ENCODE assay signal across 12 mouse cellular contexts in genomic region chr11:85696491-85697398, GRCm38 (mm10).
DNase-seq lines count a peak whose midpoint lies in the region; ATAC-seq and TF ChIP-seq lines count a peak whose summit lies in the region.
"Had no signal": no experiment of that assay in that cellular context is flagged by ENCODE, and none has a peak within 500 bp of the region (broad histone marks: within the 10 kb centered on the region; RNA-seq: fewer than 3 reads in every experiment).

No protein-coding gene starts in this region.

- no peaks in the 10 kb centered on the region for H3K36me3 ChIP-seq in hindbrain, postnatal 0 days (ENCODE audit: insufficient read depth, low read length)
- H3K36me3 ChIP-seq in hindbrain, embryonic 10.5 days: no peaks in the 10 kb centered on the region
- no peaks in the 10 kb centered on the region for H3K36me3 ChIP-seq in embryonic facial prominence, embryonic 11.5 days (replicated peaks; ENCODE audit: control insufficient read depth, insufficient read depth, low read depth, low read length)

- DNase-seq in hindbrain, postnatal 0 days (ENCODE audit: low spot score): peak; percentile 43
- DNase-seq in hindbrain, embryonic 10.5 days (ENCODE audit: low spot score): no peak
- DNase-seq in brain, adult 2 months (ENCODE audit: low read depth, low spot score): peak; percentile 48
- DNase-seq in embryonic facial prominence, embryonic 11.5 days (ENCODE audit: low spot score): peak; percentile 86
- DNase-seq in lung, postnatal 36 days: peak; percentile 43
- no peak for DNase-seq in urinary bladder, postnatal 25 days (ENCODE audit: low spot score)
- DNase-seq: heart, postnatal 4 days; liver; right cerebral cortex, postnatal 25 days; thymus, adult 18-20 months had no signal

- no peaks in the 10 kb centered on the region for H3K4me1 ChIP-seq in hindbrain, postnatal 0 days (ENCODE audit: insufficient read depth, low read length)
- peaks cover 39% of the 10 kb centered on the region for H3K4me1 ChIP-seq in hindbrain, embryonic 10.5 days (replicated peaks)
- peaks cover 5% of the 10 kb centered on the region for H3K4me1 ChIP-seq in embryonic facial prominence, embryonic 11.5 days (ENCODE audit: control insufficient read depth, insufficient read depth, low read length)

- no peak; the same call in 1 of the 2 replicates for ATAC-seq in hindbrain, postnatal 0 days
- ATAC-seq in embryonic facial prominence, embryonic 11.5 days (replicated peaks; ENCODE audit: insufficient number of reproducible peaks, low FRiP score, low TSS enrichment, low read depth): peak; percentile 80
- no peak for ATAC-seq in megakaryocyte, adult 5-6 weeks (ENCODE audit: poor library complexity, severe bottlenecking)

- H3K9ac ChIP-seq in hindbrain, postnatal 0 days (replicated peaks; ENCODE audit: low read length): no peak overlapping the region
- no peak overlapping the region for H3K9ac ChIP-seq in embryonic facial prominence, embryonic 11.5 days (replicated peaks; ENCODE audit: low read length)

- WGBS in hindbrain, postnatal 0 days: 43% methylated on average over 14 of the region's 14 CpGs
- 58% methylated on average over 14 of the region's 14 CpGs for WGBS in hindbrain, embryonic 10.5 days
- WGBS in embryonic facial prominence, embryonic 11.5 days: 33% methylated on average over 14 of the region's 14 CpGs

- no peak for TF ChIP-seq CTCF in hindbrain, postnatal 0 days (IDR thresholded peaks at IDR 0.05; ENCODE audit: low read depth)

- H3K27me3 ChIP-seq in hindbrain, postnatal 0 days (ENCODE audit: insufficient read depth, low read length): no peaks in the 10 kb centered on the region
- H3K27me3 ChIP-seq in hindbrain, embryonic 10.5 days (ENCODE audit: insufficient read depth, poor library complexity, severe bottlenecking): peaks cover 31% of the 10 kb centered on the region
- no peaks in the 10 kb centered on the region for H3K27me3 ChIP-seq in embryonic facial prominence, embryonic 11.5 days (ENCODE audit: control insufficient read depth, insufficient read depth, low read length)
- H3K27me3 ChIP-seq: CH12.LX had no signal

- no peak overlapping the region for H3K27ac ChIP-seq in hindbrain, postnatal 0 days
- no peak overlapping the region for H3K27ac ChIP-seq in hindbrain, embryonic 10.5 days
- no peak overlapping the region for H3K27ac ChIP-seq in embryonic facial prominence, embryonic 11.5 days (replicated peaks; ENCODE audit: low read depth, low read length)

- no peak overlapping the region for H3K4me3 ChIP-seq in hindbrain, postnatal 0 days (ENCODE audit: low read length)
- H3K4me3 ChIP-seq in hindbrain, embryonic 10.5 days: no peak overlapping the region
- H3K4me3 ChIP-seq in embryonic facial prominence, embryonic 11.5 days (ENCODE audit: low read depth, low read length): no peak overlapping the region

- H3K9me3 ChIP-seq in hindbrain, postnatal 0 days (ENCODE audit: low read length): no peaks in the 10 kb centered on the region
- H3K9me3 ChIP-seq in hindbrain, embryonic 10.5 days: no peaks in the 10 kb centered on the region
- no peaks in the 10 kb centered on the region for H3K9me3 ChIP-seq in embryonic facial prominence, embryonic 11.5 days (replicated peaks; ENCODE audit: control insufficient read depth, low read length)

- no peak overlapping the region for H3K4me2 ChIP-seq in hindbrain, postnatal 0 days (ENCODE audit: low read depth, low read length)
- no peak overlapping the region for H3K4me2 ChIP-seq in embryonic facial prominence, embryonic 11.5 days (ENCODE audit: low read depth, low read length)

Comparison
In these comparisons a context has a peak if more than half of its experiments do, and no peak if none do; other contexts are left out.
1. DNase-seq: peak in hindbrain, postnatal 0 days (single experiment), brain, adult 2 months (single experiment), embryonic facial prominence, embryonic 11.5 days (single experiment) and lung, postnatal 36 days (single experiment); none in hindbrain, embryonic 10.5 days (single experiment) and urinary bladder, postnatal 25 days (single experiment).